Mouse (Mus musculus) CH12.LX (cell line): ENCODE measurements around the gene Atp8b5.

Experiments used
- MYC ChIP-seq: IDR thresholded peaks from 2 replicates; pipeline ENCODE4 v1.6.1; 2011; ENCODE audit warnings: low read depth, mild to moderate bottlenecking, improper control_type of control experiment, low read length
- TCF12 ChIP-seq: IDR thresholded peaks from 2 replicates; pipeline ENCODE4 v1.6.1; 2014; ENCODE audit warnings: low read depth, mild to moderate bottlenecking, inconsistent platforms, low read length, improper control_type of control experiment
- USF2 ChIP-seq: conservative IDR thresholded peaks from 2 replicates; pipeline ENCODE4 v1.6.1; 2011; ENCODE audit warnings: low read depth, low read length, improper control_type of control experiment

- TF ChIP-seq MYC (no peak), TCF12 (no peak), USF2 (no peak)
Observed at GRCm38 (mm10) chr4:43389845-43390440, 123.0 kb downstream of the Atp8b5 start.
